Mouse (Mus musculus) G1E (cell line): ENCODE measurements around the gene Atxn10. TPM values are rescaled to one million over a fixed set of nuclear protein-coding genes. Genes with fewer than 3 reads are reported as not detected.
"Not testable (repeated sequence)": the region's sequence is repeated elsewhere in the genome, so short reads cannot be mapped to it uniquely, and the experiment has no call there.

Experiments used
- ATAC-seq: 2 replicates; pipeline ENCODE4 v1.8.0; 2016; ENCODE audit warnings: mild to moderate bottlenecking; ENCODE audit not compliant: insufficient number of reproducible peaks, poor library complexity, low FRiP score, severe bottlenecking; ENCODE audit errors: extremely low read depth
- DNase-seq: peaks from one replicate; pipeline ENCODE4 v3.0.0; 2012; ENCODE audit warnings: low spot score
- H3K27me3 ChIP-seq: 2 replicates; pipeline ENCODE4 v1.6.1; 2012; ENCODE audit warnings: mild to moderate bottlenecking, low read length, inconsistent platforms; ENCODE audit not compliant: insufficient read depth
- H3K36me3 ChIP-seq: replicated peaks from 2 replicates; pipeline ENCODE3; 2012; ENCODE audit warnings: mild to moderate bottlenecking, inconsistent platforms
- H3K4me1 ChIP-seq: 2 replicates; pipeline ENCODE4 v1.6.1; 2012; ENCODE audit warnings: low read depth, low read length, inconsistent platforms, mixed read lengths; ENCODE audit not compliant: insufficient read depth
- H3K4me3 ChIP-seq: 2 replicates; pipeline ENCODE4 v1.5.1; 2012; ENCODE audit warnings: low read depth, mild to moderate bottlenecking, inconsistent platforms, low read length, moderate library complexity, mixed read lengths
- H3K9me3 ChIP-seq: replicated peaks from 2 replicates; pipeline ENCODE4 v1.6.1; 2012; ENCODE audit warnings: inconsistent platforms
- CTCF ChIP-seq: IDR thresholded peaks from 2 replicates; pipeline ENCODE4 v1.5.1; 2012; ENCODE audit warnings: low read depth, low read length, inconsistent platforms, mixed read lengths
- GATA1 ChIP-seq: IDR thresholded peaks from 2 replicates; pipeline ENCODE4 v1.6.1; 2012; ENCODE audit warnings: borderline replicate concordance, low read length, inconsistent platforms, mixed read lengths
- GATA2 ChIP-seq: IDR thresholded peaks from 2 replicates; pipeline ENCODE4 v1.6.1; 2012; ENCODE audit warnings: low read depth, low read length, inconsistent platforms, borderline replicate concordance
- POLR2AphosphoS5 ChIP-seq: IDR thresholded peaks from 2 replicates; pipeline ENCODE4 v1.6.1; 2012; ENCODE audit warnings: low read depth, low read length, inconsistent platforms; ENCODE audit not compliant: insufficient replicate concordance
- TAL1 ChIP-seq: conservative IDR thresholded peaks from 2 replicates; pipeline ENCODE4 v1.6.1; 2012; ENCODE audit warnings: low read depth, low read length, inconsistent platforms, mixed read lengths
- polyA plus RNA-seq: library from polyadenylated mRNA; stranded (reverse); fragments of >175 nt; gene quantifications from 2 replicates; pipeline ENCODE4 v1.2.3, GENCODE M21; 2012
- total RNA-seq, 2 experiments: library from RNA; stranded (forward) in 1 of 2; stranded (reverse) in 1 of 2; fragments of 200-1000 nt in 1 of 2; fragments of >200 nt in 1 of 2; fragmentation: Nextera tagmentation in 1 of 2; gene quantifications; 2 replicates each; pipeline ENCODE4 v1.2.3; 2014 to 2017

The Atxn10 gene
- total and polyA plus RNA-seq, 3 experiments = 92.9 to 185 (median 99.1) TPM

- Histone ChIP-seq H3K36me3 (no peaks in the 10 kb centered on the region), H3K4me1 (peaks cover 3% of the 10 kb centered on the region; the same call in 1 of the 2 replicates), H3K4me3 (no peak overlapping the region), H3K27me3 (peaks cover 2% of the 10 kb centered on the region; the same call in 1 of the 2 replicates), H3K9me3 (no peaks in the 10 kb centered on the region; the same call in 1 of the 2 replicates)
- TF ChIP-seq GATA2 (no peak), GATA1 (no peak), POLR2AphosphoS5 (no peak), CTCF (no peak), TAL1 (no peak)
- ATAC-seq = no peak
- no peak for DNase-seq
Observed at GRCm38 (mm10) chr15:85330024-85330423, 6.0 kb upstream of the Atxn10 start.

DNA sequence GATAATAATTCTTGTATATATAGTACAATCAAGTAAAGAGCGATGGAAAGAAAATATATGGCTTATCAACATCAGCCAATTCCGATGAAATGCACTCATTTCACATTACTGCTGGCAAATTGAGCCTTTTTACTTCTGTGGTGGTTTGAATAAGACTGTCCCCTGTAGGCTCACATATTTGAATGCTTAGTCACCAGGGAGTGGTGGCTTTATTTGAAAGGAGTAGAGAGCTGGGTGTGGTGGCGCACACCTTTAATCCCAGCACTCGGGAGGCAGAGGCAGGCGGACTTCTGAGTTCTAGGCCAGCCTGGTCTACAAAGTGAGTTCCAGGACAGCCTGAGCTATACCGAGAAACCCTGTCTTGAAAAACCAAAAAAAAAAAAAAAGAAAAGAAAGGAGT, 2.5 kb upstream of the Atxn10 start:
- H3K27me3 ChIP-seq, DNase-seq, ATAC-seq, H3K36me3 ChIP-seq, H3K9me3 ChIP-seq, H3K4me3 ChIP-seq: not testable (repeated sequence)
- H3K4me1 ChIP-seq = peaks cover 18% of the 10 kb centered on the region

GRCm38 (mm10) chr15:85334234-85334633, 1.8 kb upstream of the Atxn10 start:
- Histone ChIP-seq H3K4me1 (peaks cover 19% of the 10 kb centered on the region), H3K9me3 (no peaks in the 10 kb centered on the region), H3K4me3 (no peak overlapping the region), H3K27me3 (no peaks in the 10 kb centered on the region), H3K36me3 (peaks cover 9% of the 10 kb centered on the region)
- DNase-seq (no peak), ATAC-seq (no peak)
- TF ChIP-seq GATA1 = no peak
- no peak for TF ChIP-seq CTCF

DNA sequence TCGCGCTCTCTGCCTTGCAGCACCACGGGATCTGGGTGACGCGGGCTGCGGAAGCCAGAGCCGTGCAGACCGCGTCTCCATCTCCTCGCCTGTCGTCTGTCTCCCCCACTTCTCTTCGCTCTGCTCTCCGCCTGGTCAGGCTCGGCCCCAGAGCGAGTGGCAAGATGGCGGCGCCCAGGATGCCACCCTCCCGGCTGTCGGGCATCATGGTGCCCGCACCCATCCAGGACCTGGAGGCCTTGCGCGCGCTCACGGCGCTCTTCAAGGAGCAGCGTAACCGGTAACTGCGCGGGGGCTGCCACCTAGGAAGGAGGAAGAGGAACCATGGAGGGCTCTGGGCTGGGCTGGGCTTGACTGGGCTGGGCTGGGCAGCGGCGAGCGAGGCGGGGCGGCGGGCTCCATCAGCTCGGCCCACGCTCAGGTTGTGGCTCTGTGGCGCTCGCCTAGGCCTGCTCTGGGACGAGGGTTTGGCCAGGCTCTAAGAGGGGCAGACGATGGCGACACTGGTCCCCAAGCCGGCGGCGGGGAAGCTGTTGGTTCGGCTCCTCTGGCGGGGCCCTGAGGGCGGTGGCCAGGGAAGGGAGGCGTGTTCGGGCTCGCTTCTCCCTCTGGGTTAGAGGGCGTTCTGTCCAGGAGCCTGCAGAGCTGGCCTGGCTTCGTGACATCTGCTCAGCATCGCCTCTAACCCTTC, 401 bp downstream of the Atxn10 start:
- Histone ChIP-seq H3K27me3 (no peaks in the 10 kb centered on the region), H3K9me3 (no peaks in the 10 kb centered on the region), H3K36me3 (peaks cover 15% of the 10 kb centered on the region), H3K4me3 (peak overlapping the region; percentile 94), H3K4me1 (peaks cover 19% of the 10 kb centered on the region)
- peak; percentile 95 for ATAC-seq
- DNase-seq = peak; percentile 86
- TF ChIP-seq CTCF = no peak

DNA sequence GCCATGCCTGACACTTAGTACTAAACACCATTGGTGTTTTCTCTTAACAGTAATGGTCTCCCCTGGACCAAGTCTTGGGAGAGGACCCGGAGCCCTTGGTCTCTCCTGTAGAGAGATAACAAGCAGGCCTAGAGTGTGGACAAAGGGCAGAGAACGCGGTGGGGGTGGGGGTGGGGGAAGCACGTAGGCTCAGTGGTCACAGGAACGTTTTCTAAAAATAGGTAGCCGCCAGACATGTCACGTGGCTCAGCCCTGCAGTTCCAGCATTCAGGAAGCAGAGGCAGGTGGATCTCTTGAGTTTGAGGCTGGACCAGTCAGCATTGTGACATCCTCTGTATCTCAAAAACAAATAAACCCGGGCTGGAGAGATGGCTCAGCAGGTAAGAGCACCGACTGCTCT, 1.2 kb downstream of the Atxn10 start:
- DNase-seq (no peak), ATAC-seq (no peak)
- TF ChIP-seq POLR2AphosphoS5 (no peak), TAL1 (no peak)
- Histone ChIP-seq H3K4me1 (peaks cover 20% of the 10 kb centered on the region), H3K4me3 (peak overlapping the region; percentile 94), H3K9me3 (no peaks in the 10 kb centered on the region), H3K36me3 (peaks cover 16% of the 10 kb centered on the region), H3K27me3 (no peaks in the 10 kb centered on the region)

- no peak for TF ChIP-seq GATA1
- no peak for TF ChIP-seq POLR2AphosphoS5
- no peak for TF ChIP-seq GATA2
- TF ChIP-seq CTCF = no peak
- no peak for TF ChIP-seq TAL1
- Histone ChIP-seq H3K36me3 (peaks cover 21% of the 10 kb centered on the region), H3K27me3 (no peaks in the 10 kb centered on the region), H3K4me3 (no peak overlapping the region), H3K9me3 (no peaks in the 10 kb centered on the region), H3K4me1 (peaks cover 26% of the 10 kb centered on the region)
- no peak for DNase-seq
- ATAC-seq = no peak
Observed at GRCm38 (mm10) chr15:85337979-85338378, 1.9 kb downstream of the Atxn10 start.

DNA sequence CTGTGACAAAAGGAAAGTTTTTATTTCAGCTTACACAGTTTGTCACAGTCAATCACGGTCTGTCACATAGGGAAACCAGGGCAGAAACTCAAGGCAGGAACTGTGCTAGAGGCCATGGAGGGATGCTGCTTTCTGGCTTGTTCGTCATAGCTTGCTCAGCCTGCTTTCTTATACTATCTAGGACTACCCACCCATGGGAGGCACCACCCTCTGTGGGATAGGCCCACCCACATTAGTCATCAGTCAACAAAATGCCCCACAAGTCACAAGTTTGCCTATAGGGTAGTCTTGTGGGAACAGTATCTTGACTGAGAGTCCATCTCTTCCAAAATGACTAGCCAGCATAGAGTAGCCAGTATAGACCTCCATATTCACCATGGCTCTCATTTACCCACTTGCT, 6.2 kb downstream of the Atxn10 start:
- Histone ChIP-seq H3K9me3 (no peaks in the 10 kb centered on the region), H3K4me3 (no peak overlapping the region), H3K4me1 (peaks cover 19% of the 10 kb centered on the region), H3K36me3 (peaks cover 40% of the 10 kb centered on the region), H3K27me3 (no peaks in the 10 kb centered on the region)
- no peak for ATAC-seq
- TF ChIP-seq GATA2 = no peak
- no peak for TF ChIP-seq POLR2AphosphoS5
- TF ChIP-seq GATA1 = no peak
- TF ChIP-seq TAL1 = no peak
- no peak for TF ChIP-seq CTCF
- no peak for DNase-seq
